Mouse (Mus musculus) gastrocnemius, adult 2 months (tissue): ENCODE measurements at regions not wholly inside any gene's neighbourhood (a gene's known extent, or its start where the extent isn't known, plus 50 kb on each side); places are given as distances from the start of the nearest gene placed in this dataset.
A peak's percentile ranks its signal among the peaks of the same experiment; 100 is the strongest.

Experiments
- DNase-seq: peaks from one replicate; pipeline ENCODE4 v3.0.0; 2022
- H3K27ac ChIP-seq: fragments of 200-600 bp; 2 replicates; pipeline ENCODE4 v1.8.1; 2022; ENCODE audit warnings: mild to moderate bottlenecking
- H3K4me3 ChIP-seq: fragments of 200-600 bp; 2 replicates; pipeline ENCODE4 v1.8.1; 2022; ENCODE audit warnings: mild to moderate bottlenecking, moderate library complexity
- CTCF ChIP-seq: fragments of 200-600 bp; IDR thresholded peaks from 2 replicates; pipeline ENCODE4 v1.8.1; 2022; ENCODE audit warnings: antibody characterized with exemption, mild to moderate bottlenecking, moderate library complexity
- intact Hi-C: fragments of 180-260 bp; cut with DNase I; formaldehyde crosslinking; loops from one replicate; pipeline ENCODE4 v1.15.1; 2025

GRCm38 (mm10) chrX:23136710-23137109, 228.2 kb downstream of the Klhl13 start:
- DNase-seq = peak; percentile 36
- Histone ChIP-seq H3K4me3 (no peak overlapping the region), H3K27ac (no peak overlapping the region)
- TF ChIP-seq CTCF = no peak
- intact Hi-C loops = no loop called here

- Histone ChIP-seq H3K4me3 (no peak overlapping the region), H3K27ac (no peak overlapping the region)
- intact Hi-C loops = no loop called here
- DNase-seq = no peak
- TF ChIP-seq CTCF = no peak
Observed at GRCm38 (mm10) chrX:23095867-23096266, 269.0 kb downstream of the Klhl13 start.

GRCm38 (mm10) chrX:23092774-23093173, 272.1 kb downstream of the Klhl13 start:
- TF ChIP-seq CTCF = no peak
- Histone ChIP-seq H3K27ac (no peak overlapping the region), H3K4me3 (no peak overlapping the region)
- DNase-seq = no peak
- intact Hi-C loops = no loop called here

- Histone ChIP-seq H3K27ac (no peak overlapping the region), H3K4me3 (no peak overlapping the region)
- no peak for DNase-seq
- intact Hi-C loops = no loop called here
- no peak for TF ChIP-seq CTCF
Observed at GRCm38 (mm10) chrX:23066432-23066831, 298.4 kb downstream of the Klhl13 start.

GRCm38 (mm10) chrX:23027622-23028021, 337.3 kb downstream of the Klhl13 start:
- intact Hi-C loops = no loop called here
- no peak for DNase-seq
- Histone ChIP-seq H3K27ac (no peak overlapping the region), H3K4me3 (no peak overlapping the region)
- TF ChIP-seq CTCF = no peak

- intact Hi-C loops = no loop called here
- no peak overlapping the region for H3K27ac ChIP-seq
- no peak for DNase-seq
Observed at GRCm38 (mm10) chrX:23015562-23015961, 349.3 kb downstream of the Klhl13 start.

GRCm38 (mm10) chrX:23015118-23015517, 349.8 kb downstream of the Klhl13 start:
- Histone ChIP-seq H3K4me3 (no peak overlapping the region), H3K27ac (no peak overlapping the region)
- no peak for TF ChIP-seq CTCF
- no peak for DNase-seq
- intact Hi-C loops = no loop called here

More at GRCm38 (mm10) chrX:23015562-23015961, 349.3 kb downstream of the Klhl13 start:
- no peak for TF ChIP-seq CTCF
- no peak overlapping the region for H3K4me3 ChIP-seq
